Mouse (Mus musculus) forebrain, embryonic 13.5 days (tissue): ENCODE measurements at regions not wholly inside any gene's neighbourhood (a gene's known extent, or its start where the extent isn't known, plus 50 kb on each side); places are given as distances from the start of the nearest gene placed in this dataset.

Experiments
- ATAC-seq: fragments of 200-750 bp; cut with Nextera tagmentation; 2 replicates; pipeline ENCODE4 v1.8.0; 2017
- H3K27ac ChIP-seq: fragments of 300-500 bp; sonication (generic); 2 replicates; pipeline ENCODE4 v1.5.1; 2015; ENCODE audit warnings: inconsistent platforms, mild to moderate bottlenecking, moderate library complexity
- H3K27me3 ChIP-seq: fragments of 300-500 bp; sonication (generic); 2 replicates; pipeline ENCODE4 v1.6.1; 2015; ENCODE audit warnings: mild to moderate bottlenecking, inconsistent platforms
- H3K36me3 ChIP-seq: fragments of 300-500 bp; sonication (generic); 2 replicates; pipeline ENCODE4 v1.6.1; 2015; ENCODE audit warnings: mild to moderate bottlenecking, inconsistent platforms; ENCODE audit not compliant: poor library complexity, severe bottlenecking
- H3K4me1 ChIP-seq: fragments of 300-500 bp; sonication (generic); 2 replicates; pipeline ENCODE4 v1.6.1; 2015; ENCODE audit warnings: inconsistent platforms
- H3K4me2 ChIP-seq: fragments of 300-500 bp; sonication (generic); 2 replicates; pipeline ENCODE4 v1.6.1; 2015; ENCODE audit warnings: inconsistent platforms, mild to moderate bottlenecking, moderate library complexity
- H3K4me3 ChIP-seq: fragments of 300-500 bp; sonication (generic); 2 replicates; pipeline ENCODE4 v1.5.1; 2015; ENCODE audit warnings: mild to moderate bottlenecking, inconsistent platforms
- H3K9ac ChIP-seq: fragments of 300-500 bp; sonication (generic); 2 replicates; pipeline ENCODE4 v1.6.1; 2015; ENCODE audit warnings: mild to moderate bottlenecking, inconsistent platforms
- H3K9me3 ChIP-seq: fragments of 300-500 bp; sonication (generic); replicated peaks from 2 replicates; pipeline ENCODE4 v1.6.1; 2016; ENCODE audit warnings: inconsistent platforms
- WGBS: fragments of 180-500 bp; shearing (Covaris S2); methylation state at CpG from one replicate; pipeline ENCODE4 v1.1.7; 2015; 5-methylcytosine and 5-hydroxymethylcytosine counted together

DNA sequence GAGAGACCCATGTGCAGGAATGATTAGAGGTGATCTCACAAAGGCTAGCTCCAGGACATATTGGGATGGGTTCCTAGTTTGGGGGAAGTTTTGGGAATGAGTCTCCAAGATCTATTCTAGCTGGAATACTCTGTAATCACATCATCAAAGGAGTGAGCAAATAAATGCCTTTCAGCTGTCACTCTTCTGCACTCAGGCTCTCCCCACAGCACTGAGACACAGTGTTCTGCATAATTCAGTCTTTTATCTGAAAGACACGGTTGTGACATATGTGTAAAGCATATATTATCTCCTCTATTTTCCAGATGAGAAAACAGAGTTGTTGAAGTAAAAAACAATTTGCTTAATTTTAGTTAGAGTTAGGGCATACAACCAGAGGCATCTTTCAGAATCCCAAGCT, 457.3 kb upstream of the Isx start:
- Histone ChIP-seq H3K4me2 (no peak overlapping the region), H3K27me3 (no peaks in the 10 kb centered on the region), H3K9ac (no peak overlapping the region), H3K27ac (no peak overlapping the region), H3K4me1 (no peaks in the 10 kb centered on the region), H3K4me3 (no peak overlapping the region), H3K9me3 (no peaks in the 10 kb centered on the region), H3K36me3 (no peaks in the 10 kb centered on the region)
- 36% methylated on average over 1 of the region's 1 CpGs for WGBS
- peak; percentile 72; the same call in 1 of the 2 replicates for ATAC-seq
